Mouse (Mus musculus) midbrain, embryonic 12.5 days (tissue): ENCODE data around the gene Brsk1. TPM values are rescaled to one million over a fixed set of nuclear protein-coding genes. Genes with fewer than 3 reads are reported as not detected.

Experiments
- ATAC-seq: fragments of 200-750 bp; cut with Nextera tagmentation; 2 replicates; pipeline ENCODE4 v1.8.0; 2017; ENCODE audit warnings: low read depth, moderate TSS enrichment, moderate library complexity; ENCODE audit not compliant: low FRiP score
- H3K27ac ChIP-seq: fragments of 300-500 bp; sonication (generic); replicated peaks from 2 replicates; pipeline ENCODE4 v1.5.1; 2016; ENCODE audit warnings: mild to moderate bottlenecking
- H3K27me3 ChIP-seq: fragments of 300-500 bp; sonication (generic); 2 replicates; pipeline ENCODE4 v1.6.1; 2016; ENCODE audit warnings: mild to moderate bottlenecking
- H3K36me3 ChIP-seq: fragments of 300-500 bp; sonication (generic); 2 replicates; pipeline ENCODE4 v1.6.1; 2016
- H3K4me1 ChIP-seq: fragments of 300-500 bp; sonication (generic); 2 replicates; pipeline ENCODE4 v1.6.1; 2016
- H3K4me2 ChIP-seq: fragments of 300-500 bp; sonication (generic); replicated peaks from 2 replicates; pipeline ENCODE4 v1.6.1; 2016; ENCODE audit warnings: mild to moderate bottlenecking, moderate library complexity
- H3K4me3 ChIP-seq: fragments of 300-500 bp; sonication (generic); 2 replicates; pipeline ENCODE4 v1.5.1; 2016; ENCODE audit warnings: mild to moderate bottlenecking
- H3K9ac ChIP-seq: fragments of 300-500 bp; sonication (generic); replicated peaks from 2 replicates; pipeline ENCODE4 v1.6.1; 2016; ENCODE audit warnings: mild to moderate bottlenecking, moderate library complexity
- H3K9me3 ChIP-seq: fragments of 300-500 bp; sonication (generic); 2 replicates; pipeline ENCODE4 v1.6.1; 2016; ENCODE audit warnings: mild to moderate bottlenecking
- WGBS: fragments of 180-500 bp; shearing (Covaris S2); methylation state at CpG from one replicate; pipeline ENCODE4 v1.1.7; 2016; 5-methylcytosine and 5-hydroxymethylcytosine counted together
- polyA plus RNA-seq: library from polyadenylated mRNA; unstranded; fragments of >200 nt; fragmentation: Nextera tagmentation; extraction: Ambion mirVana; gene quantifications from 2 replicates; pipeline ENCODE4 v1.2.1, GENCODE M21; 2016

Gene Brsk1
- polyA plus RNA-seq, 1 experiment from 2014 or later = 5.7 TPM

- no peak overlapping the region for H3K9ac ChIP-seq
- peaks cover 98% of the 10 kb centered on the region for H3K36me3 ChIP-seq
- no peaks in the 10 kb centered on the region for H3K4me1 ChIP-seq
- no peak overlapping the region for H3K27ac ChIP-seq
- no peak for ATAC-seq
- H3K4me3 ChIP-seq = no peak overlapping the region
- 77% methylated on average over 3 of the region's 3 CpGs for WGBS
- no peak overlapping the region for H3K4me2 ChIP-seq
- H3K9me3 ChIP-seq = no peaks in the 10 kb centered on the region
- no peaks in the 10 kb centered on the region for H3K27me3 ChIP-seq
Observed at GRCm38 (mm10) chr7:4712594-4712993, 22.2 kb downstream of the Brsk1 start.

GRCm38 (mm10) chr7:4716955-4717354 is 26.6 kb downstream of the Brsk1 start:
- H3K4me2 ChIP-seq = no peak overlapping the region
- H3K9ac ChIP-seq = no peak overlapping the region
- no peak overlapping the region for H3K27ac ChIP-seq
- H3K4me1 ChIP-seq = no peaks in the 10 kb centered on the region
- 71% methylated on average over 6 of the region's 6 CpGs for WGBS
- no peaks in the 10 kb centered on the region for H3K27me3 ChIP-seq
- H3K36me3 ChIP-seq = peaks cover 59% of the 10 kb centered on the region
- ATAC-seq = no peak
- no peak overlapping the region for H3K4me3 ChIP-seq
- H3K9me3 ChIP-seq = no peaks in the 10 kb centered on the region

GRCm38 (mm10) chr7:4719276-4719675 is 28.9 kb downstream of the Brsk1 start:
- H3K4me2 ChIP-seq = no peak overlapping the region
- no peak for ATAC-seq
- no peaks in the 10 kb centered on the region for H3K9me3 ChIP-seq
- H3K4me3 ChIP-seq = no peak overlapping the region
- H3K27ac ChIP-seq = no peak overlapping the region
- no peaks in the 10 kb centered on the region for H3K4me1 ChIP-seq
- H3K9ac ChIP-seq = no peak overlapping the region
- H3K27me3 ChIP-seq = no peaks in the 10 kb centered on the region
- WGBS = 92% methylated on average over 3 of the region's 3 CpGs
- peaks cover 35% of the 10 kb centered on the region for H3K36me3 ChIP-seq

- no peak overlapping the region; the same call in 1 of the 2 replicates for H3K9ac ChIP-seq
- no peaks in the 10 kb centered on the region for H3K27me3 ChIP-seq
- ATAC-seq = peak; percentile 34; the same call in 1 of the 2 replicates
- no peaks in the 10 kb centered on the region for H3K36me3 ChIP-seq
- peak overlapping the region; percentile 29 for H3K4me3 ChIP-seq
- no peaks in the 10 kb centered on the region for H3K9me3 ChIP-seq
- H3K4me2 ChIP-seq = peak overlapping the region; percentile 51
- 39% methylated on average over 12 of the region's 12 CpGs for WGBS
- no peaks in the 10 kb centered on the region for H3K4me1 ChIP-seq
- no peak overlapping the region for H3K27ac ChIP-seq
Observed at GRCm38 (mm10) chr7:4723508-4723907, 33.1 kb downstream of the Brsk1 start.

GRCm38 (mm10) chr7:4724359-4724758 is 34.0 kb downstream of the Brsk1 start:
- Histone ChIP-seq H3K9me3 (no peaks in the 10 kb centered on the region), H3K27ac (no peak overlapping the region), H3K4me2 (no peak overlapping the region), H3K9ac (no peak overlapping the region), H3K36me3 (no peaks in the 10 kb centered on the region), H3K4me1 (no peaks in the 10 kb centered on the region), H3K27me3 (no peaks in the 10 kb centered on the region), H3K4me3 (no peak overlapping the region)
- 87% methylated on average over 3 of the region's 3 CpGs for WGBS
- no peak for ATAC-seq

GRCm38 (mm10) chr7:4725169-4725568 is 34.8 kb downstream of the Brsk1 start, which contains the start of gene Tmem150b:
Tmem150b (minus strand) TSS chr7:4725249.
- H3K36me3 ChIP-seq = no peaks in the 10 kb centered on the region
- no peak within 1 kb of the TSS for H3K4me2 ChIP-seq
- no peaks in the 10 kb centered on the region for H3K9me3 ChIP-seq
- H3K9ac ChIP-seq = no peak within 1 kb of the TSS
- no peak within 1 kb of the TSS for H3K27ac ChIP-seq
- H3K4me1 ChIP-seq = no peaks in the 10 kb centered on the region
- H3K27me3 ChIP-seq = no peaks in the 10 kb centered on the region
- WGBS = 91% methylated on average over 7 of the region's 7 CpGs
- no peak within 1 kb of the TSS for H3K4me3 ChIP-seq
- no peak for ATAC-seq

GRCm38 (mm10) chr7:4731090-4731489 is 40.7 kb downstream of the Brsk1 start:
- Histone ChIP-seq H3K9ac (no peak overlapping the region), H3K36me3 (no peaks in the 10 kb centered on the region), H3K27ac (no peak overlapping the region), H3K9me3 (no peaks in the 10 kb centered on the region), H3K4me3 (no peak overlapping the region), H3K4me1 (no peaks in the 10 kb centered on the region), H3K27me3 (0 out of 2 replicates have a peak, but pooled peaks cover 5% of the 10 kb centered on the region), H3K4me2 (no peak overlapping the region)
- no peak for ATAC-seq
- 81% methylated on average over 5 of the region's 5 CpGs for WGBS

GRCm38 (mm10) chr7:4732968-4733392 is 42.6 kb downstream of the Brsk1 start:
- Histone ChIP-seq H3K27me3 (peaks cover 9% of the 10 kb centered on the region; the same call in 1 of the 2 replicates), H3K9ac (no peak overlapping the region), H3K4me1 (no peaks in the 10 kb centered on the region), H3K4me2 (no peak overlapping the region), H3K27ac (no peak overlapping the region), H3K36me3 (no peaks in the 10 kb centered on the region), H3K9me3 (no peaks in the 10 kb centered on the region), H3K4me3 (no peak overlapping the region)
- WGBS = 75% methylated on average over 6 of the region's 6 CpGs
- no peak for ATAC-seq

- WGBS = 47% methylated on average over 10 of the region's 10 CpGs
- Histone ChIP-seq H3K4me1 (peaks cover 39% of the 10 kb centered on the region), H3K4me3 (peak overlapping the region; percentile 34), H3K9me3 (no peaks in the 10 kb centered on the region), H3K36me3 (peaks cover 11% of the 10 kb centered on the region), H3K27me3 (peaks cover 3% of the 10 kb centered on the region; the same call in 1 of the 2 replicates), H3K4me2 (peak overlapping the region; percentile 58), H3K27ac (peak overlapping the region; percentile 77), H3K9ac (0 out of 2 replicates have a peak overlapping the region, but pooled peaks have one; percentile 15)
- no peak for ATAC-seq
Observed at GRCm38 (mm10) chr7:4739041-4739543, 48.7 kb downstream of the Brsk1 start.

- under 1% methylated on average over 35 of the region's 44 CpGs for WGBS
- H3K4me2 ChIP-seq = peak within 1 kb of the TSS; percentile 93
- peak within 1 kb of the TSS; percentile 77 for H3K4me3 ChIP-seq
- H3K9ac ChIP-seq = peak within 1 kb of the TSS; percentile 89
- peak within 1 kb of the TSS; percentile 93 for H3K27ac ChIP-seq
- peaks cover 17% of the 10 kb centered on the region for H3K36me3 ChIP-seq
- peak; percentile 97 for ATAC-seq
- H3K9me3 ChIP-seq = no peaks in the 10 kb centered on the region
- H3K4me1 ChIP-seq = peaks cover 39% of the 10 kb centered on the region
- peaks cover 3% of the 10 kb centered on the region; the same call in 1 of the 2 replicates for H3K27me3 ChIP-seq
Observed at GRCm38 (mm10) chr7:4739544-4740275, 49.3 kb downstream of the Brsk1 start, which contains the start of gene Kmt5c. Kmt5c (plus strand) TSS chr7:4740115.

GRCm38 (mm10) chr7:4740309-4740727 is 49.9 kb downstream of the Brsk1 start:
- under 1% methylated on average over 14 of the region's 14 CpGs for WGBS
- Histone ChIP-seq H3K9me3 (no peaks in the 10 kb centered on the region), H3K4me3 (peak overlapping the region; percentile 77), H3K9ac (peak overlapping the region; percentile 89), H3K27me3 (peaks cover 3% of the 10 kb centered on the region; the same call in 1 of the 2 replicates), H3K4me1 (peaks cover 39% of the 10 kb centered on the region), H3K36me3 (peaks cover 19% of the 10 kb centered on the region), H3K27ac (peak overlapping the region; percentile 93), H3K4me2 (peak overlapping the region; percentile 93)
- ATAC-seq = peak; percentile 38

- Histone ChIP-seq H3K4me2 (peak overlapping the region; percentile 93), H3K36me3 (peaks cover 27% of the 10 kb centered on the region), H3K9ac (peak overlapping the region; percentile 89), H3K9me3 (no peaks in the 10 kb centered on the region), H3K4me1 (peaks cover 39% of the 10 kb centered on the region), H3K27ac (peak overlapping the region; percentile 93), H3K4me3 (peak overlapping the region; percentile 77), H3K27me3 (peaks cover 3% of the 10 kb centered on the region; the same call in 1 of the 2 replicates)
- ATAC-seq = no peak
- 2% methylated on average over 4 of the region's 4 CpGs for WGBS
Observed at GRCm38 (mm10) chr7:4741151-4741550, 50.7 kb downstream of the Brsk1 start.
